Mouse (Mus musculus) monocyte, adult 2 months (primary cell): ENCODE measurements around the gene Prep.

Experiments
- DNase-seq, 2 experiments: peaks; one replicate each; pipeline ENCODE4 v3.0.0; 2022; ENCODE audit warnings: low spot score in 2 of 2, low read depth in 1 of 2

Prep gene

GRCm38 (mm10) chr10:45114462-45114861 is 47.5 kb downstream of the Prep start:
- no peak for DNase-seq

GRCm38 (mm10) chr10:45116832-45117231 is 49.8 kb downstream of the Prep start:
- no peak for DNase-seq

GRCm38 (mm10) chr10:45118389-45118788 is 51.4 kb downstream of the Prep start:
- no peak for DNase-seq

GRCm38 (mm10) chr10:45121637-45122036 is 54.6 kb downstream of the Prep start:
- DNase-seq, result no peak

GRCm38 (mm10) chr10:45122476-45122875 is 55.5 kb downstream of the Prep start:
- no peak for DNase-seq

- no peak for DNase-seq
These were observed 56.0 kb downstream of the Prep start for GRCm38 (mm10) chr10:45123011-45123410.

- DNase-seq, result no peak
These were observed 62.1 kb downstream of the Prep start for GRCm38 (mm10) chr10:45129105-45129504.

- DNase-seq, result no peak
These were observed 63.0 kb downstream of the Prep start for GRCm38 (mm10) chr10:45130004-45130403.

GRCm38 (mm10) chr10:45132371-45132770 is 65.4 kb downstream of the Prep start:
- no peak for DNase-seq

- DNase-seq, result no peak
These were observed 69.8 kb downstream of the Prep start for GRCm38 (mm10) chr10:45136806-45137205.

GRCm38 (mm10) chr10:45139910-45140309 is 72.9 kb downstream of the Prep start:
- no peak for DNase-seq

- DNase-seq, result no peak
These were observed 73.6 kb downstream of the Prep start for GRCm38 (mm10) chr10:45140474-45141212.

GRCm38 (mm10) chr10:45142359-45142758 is 75.4 kb downstream of the Prep start:
- no peak for DNase-seq

GRCm38 (mm10) chr10:45144038-45144817 is 77.2 kb downstream of the Prep start:
- DNase-seq, result no peak

GRCm38 (mm10) chr10:45146821-45147220 is 79.8 kb downstream of the Prep start:
- no peak for DNase-seq

GRCm38 (mm10) chr10:45151137-45151536 is 84.1 kb downstream of the Prep start:
- DNase-seq, result no peak

GRCm38 (mm10) chr10:45151771-45152692 is 85.0 kb downstream of the Prep start:
- no peak for DNase-seq

GRCm38 (mm10) chr10:45154557-45155060 is 87.6 kb downstream of the Prep start:
- no peak for DNase-seq

GRCm38 (mm10) chr10:45165851-45166250 is 98.8 kb downstream of the Prep start:
- no peak for DNase-seq

- DNase-seq, result no peak
These were observed 106.9 kb downstream of the Prep start for GRCm38 (mm10) chr10:45173927-45174326.

GRCm38 (mm10) chr10:45174345-45174744 is 107.3 kb downstream of the Prep start:
- DNase-seq, result no peak
